Mouse (Mus musculus) telencephalon, adult 2 months (tissue): ENCODE measurements at regions not wholly inside any gene's neighbourhood (a gene's known extent, or its start where the extent isn't known, plus 50 kb on each side); places are given as distances from the start of the nearest gene placed in this dataset.

Experiments used
- DNase-seq: peaks from one replicate; pipeline ENCODE4 v3.0.0-alpha.2; 2011; ENCODE audit warnings: low read depth, low spot score

DNA sequence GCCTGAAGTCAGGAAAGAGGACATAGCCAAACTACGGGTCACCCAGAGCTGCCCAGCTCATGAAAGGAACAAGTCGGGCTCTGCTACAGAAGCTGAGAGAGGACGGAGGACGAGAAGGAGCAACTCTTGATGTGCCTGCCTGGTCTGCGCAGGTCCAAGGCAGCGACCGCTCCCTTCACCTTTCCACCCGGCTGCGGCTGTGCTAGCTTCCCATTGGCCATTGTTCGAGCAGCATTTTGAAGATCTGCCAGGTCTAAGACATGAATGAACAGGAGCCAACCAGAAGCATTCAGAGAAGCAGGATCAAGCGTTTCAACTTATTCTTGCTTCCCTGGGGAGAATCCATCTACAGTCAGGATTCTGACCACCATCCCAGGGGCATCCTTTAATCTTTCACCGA is 113.3 kb upstream of the Wnt4 start:
- no peak for DNase-seq

DNA sequence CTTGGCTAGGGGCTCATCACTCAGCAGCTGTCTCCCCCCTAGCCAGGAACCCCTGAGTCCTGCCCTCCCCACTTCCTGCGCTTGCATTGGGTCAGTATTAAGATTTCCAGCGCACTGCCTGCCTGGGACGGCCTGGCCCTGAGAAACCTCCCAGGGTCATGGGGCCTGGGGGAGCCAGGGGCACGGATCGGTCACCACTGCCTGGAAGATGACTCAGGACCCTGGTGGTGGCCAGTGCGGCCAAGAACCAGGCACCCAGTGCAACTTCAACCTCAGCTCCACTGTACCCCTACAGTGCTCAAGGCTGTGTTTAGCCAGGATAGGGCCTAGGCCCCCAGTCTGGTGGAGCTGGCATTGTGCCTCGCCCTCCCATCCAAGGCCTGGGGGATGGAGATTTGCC is 111.9 kb upstream of the Zbtb40 start:
- DNase-seq, result no peak

DNA sequence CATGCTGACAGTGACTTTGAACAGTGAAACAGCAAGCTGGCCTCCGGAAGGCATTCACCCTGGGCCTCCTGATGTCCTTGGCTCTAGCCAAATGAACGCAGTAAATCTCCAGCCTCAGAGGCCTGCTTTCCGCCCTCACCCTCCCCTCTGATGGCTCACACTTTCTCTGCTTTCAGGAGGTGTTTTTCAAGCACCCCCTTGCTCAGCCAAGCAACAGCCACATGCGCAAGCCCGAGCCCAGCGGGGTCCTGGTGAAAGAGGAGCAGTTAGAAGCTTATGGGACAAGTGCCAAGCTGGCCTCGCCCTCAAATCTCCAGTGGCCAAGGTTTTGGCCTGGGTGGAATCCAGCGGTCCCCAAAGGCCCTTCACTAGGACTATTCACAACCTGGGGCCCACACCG is 109.6 kb upstream of the Zbtb40 start:
- DNase-seq, result no peak

DNA sequence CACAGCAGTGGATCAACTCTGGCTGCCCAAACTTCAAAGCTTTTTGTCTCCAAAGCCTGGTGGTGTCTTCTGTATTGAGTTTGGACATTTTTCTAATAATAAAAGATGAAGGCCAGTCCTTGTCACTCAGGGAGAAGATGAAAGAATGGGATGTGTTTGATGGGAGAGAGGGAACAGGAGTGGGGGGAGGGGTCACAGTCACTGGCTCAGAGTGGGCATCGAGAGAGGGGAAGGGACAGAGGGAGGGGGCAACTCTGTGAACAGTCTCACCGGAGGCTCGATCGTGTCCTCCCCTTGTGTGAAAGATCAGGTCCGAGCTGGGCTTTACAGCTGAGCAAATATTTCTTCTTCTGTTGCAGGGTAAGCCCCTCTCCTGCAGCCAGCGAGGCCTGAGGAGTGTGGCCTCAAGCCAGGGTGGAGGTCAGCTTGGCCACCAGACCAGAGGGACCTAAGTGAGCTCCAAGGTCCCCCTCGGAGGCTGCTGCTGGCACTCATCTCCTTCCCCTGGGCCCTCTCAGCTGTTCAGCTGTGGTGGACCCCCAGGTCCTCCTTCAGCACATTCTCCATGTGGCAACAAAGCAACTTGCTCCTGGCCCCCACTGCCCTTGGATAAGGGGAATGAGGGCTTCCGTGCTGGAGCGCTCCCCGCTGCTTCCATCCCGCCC is 108.0 kb upstream of the Zbtb40 start:
- no peak for DNase-seq

DNA sequence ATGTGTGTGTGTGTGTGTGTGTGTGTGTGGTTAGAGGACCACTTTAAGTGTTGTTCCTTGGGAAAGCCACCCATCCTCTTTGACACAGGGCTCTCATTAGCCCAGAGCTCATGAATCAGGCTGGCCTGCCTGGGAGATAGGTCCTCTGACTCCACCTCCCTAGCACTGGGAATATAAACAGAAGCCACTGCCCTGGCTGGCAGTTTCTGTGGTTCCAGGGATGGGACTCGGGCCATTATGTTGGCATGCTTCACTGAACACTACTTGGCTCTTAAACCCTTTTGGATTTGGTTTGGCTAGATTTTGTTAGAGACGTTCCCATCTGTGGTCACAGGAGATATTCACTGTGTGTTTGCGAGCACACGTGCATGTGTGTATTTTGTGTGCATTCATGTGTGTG is 100.2 kb upstream of the Zbtb40 start:
- DNase-seq, result no peak

DNA sequence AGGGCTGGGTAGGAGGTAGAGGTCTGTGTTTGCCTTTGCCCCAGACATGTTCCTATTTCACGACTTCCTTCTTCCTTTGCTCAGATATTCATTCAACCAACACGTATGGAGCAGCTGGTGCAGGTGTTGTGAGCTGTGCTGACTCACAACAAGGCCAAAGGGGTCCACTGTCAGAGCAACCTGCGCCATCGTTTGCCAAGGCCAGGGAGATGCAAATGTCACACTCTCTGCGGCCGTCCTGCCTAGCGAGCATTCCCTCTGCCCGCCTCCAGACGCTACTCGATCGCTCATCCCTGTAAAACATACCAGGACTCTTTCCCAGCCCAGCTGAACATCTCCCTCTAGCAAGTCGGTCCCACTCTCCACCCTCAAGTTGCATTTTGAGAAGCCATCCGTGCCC is 99.2 kb upstream of the Zbtb40 start:
- DNase-seq, result no peak

DNA sequence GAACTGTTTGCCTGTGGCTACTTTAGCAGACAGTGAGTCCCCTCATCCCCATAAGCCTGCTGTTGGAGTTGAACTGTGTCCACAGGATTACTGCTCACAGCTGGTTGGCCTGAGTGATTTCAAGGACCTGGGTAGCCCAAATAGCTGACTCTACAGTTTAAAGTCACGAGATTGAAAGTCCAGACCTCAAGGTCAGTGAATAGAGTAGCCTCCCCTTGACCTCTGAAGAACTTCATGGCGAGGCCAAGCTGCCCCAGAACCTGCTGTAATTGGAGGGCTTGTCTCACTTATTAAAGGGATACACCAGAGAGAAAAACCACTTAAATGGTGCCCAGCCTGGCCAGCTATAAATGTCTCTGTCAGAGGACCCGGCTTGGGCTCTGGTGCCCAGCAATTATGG is 97.7 kb upstream of the Zbtb40 start:
- no peak for DNase-seq

DNA sequence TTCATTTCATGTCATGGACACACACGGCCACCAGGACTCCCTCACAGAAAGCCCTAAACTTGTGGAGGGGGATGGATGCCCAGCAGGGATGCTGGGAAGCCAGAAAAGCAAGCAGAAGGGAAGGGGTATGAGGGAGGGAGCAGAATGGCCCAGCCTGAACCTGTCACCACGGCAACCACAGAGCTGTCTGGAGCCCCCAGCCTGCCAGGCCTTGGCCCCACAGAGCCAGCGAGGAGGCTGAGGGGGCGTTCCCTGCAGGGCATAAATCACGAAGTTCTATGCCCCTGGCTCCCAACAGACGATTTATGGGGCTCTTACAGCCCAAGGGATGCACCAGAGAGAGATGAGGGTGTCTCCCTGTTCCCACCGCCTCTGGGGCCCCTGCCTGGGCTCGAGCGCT is 93.7 kb upstream of the Zbtb40 start:
- no peak for DNase-seq

DNA sequence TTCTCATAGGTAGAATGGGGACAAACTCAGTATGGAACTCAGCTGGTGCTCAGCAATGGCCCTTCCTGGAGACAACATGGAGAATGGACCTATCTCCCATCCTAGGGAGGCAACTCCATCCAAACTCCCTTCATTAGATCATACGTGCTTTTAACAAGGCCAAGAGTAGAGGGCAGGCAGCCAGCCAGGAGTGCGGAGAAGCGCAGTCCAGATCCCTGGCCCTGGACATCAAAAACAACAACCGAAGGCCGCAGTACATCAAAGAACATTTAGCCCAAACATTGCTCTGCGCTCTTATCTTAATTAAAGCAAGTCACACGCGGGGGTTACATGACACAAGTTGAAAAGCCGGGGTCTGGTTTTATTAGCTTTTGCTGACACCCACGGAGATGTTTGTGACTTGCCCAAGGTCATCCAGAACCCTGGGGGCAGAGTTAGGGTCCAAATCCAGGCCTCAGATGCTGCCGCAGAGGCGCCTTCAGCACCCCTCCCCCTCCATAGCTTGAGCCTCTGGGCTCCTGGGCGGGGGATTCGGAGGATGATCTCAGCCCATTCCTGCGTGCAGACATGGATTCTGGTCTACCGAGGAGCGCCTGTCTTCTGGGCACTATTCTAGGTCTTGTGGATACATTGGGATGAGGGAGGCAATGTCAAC is 90.6 kb upstream of the Zbtb40 start:
- no peak for DNase-seq

DNA sequence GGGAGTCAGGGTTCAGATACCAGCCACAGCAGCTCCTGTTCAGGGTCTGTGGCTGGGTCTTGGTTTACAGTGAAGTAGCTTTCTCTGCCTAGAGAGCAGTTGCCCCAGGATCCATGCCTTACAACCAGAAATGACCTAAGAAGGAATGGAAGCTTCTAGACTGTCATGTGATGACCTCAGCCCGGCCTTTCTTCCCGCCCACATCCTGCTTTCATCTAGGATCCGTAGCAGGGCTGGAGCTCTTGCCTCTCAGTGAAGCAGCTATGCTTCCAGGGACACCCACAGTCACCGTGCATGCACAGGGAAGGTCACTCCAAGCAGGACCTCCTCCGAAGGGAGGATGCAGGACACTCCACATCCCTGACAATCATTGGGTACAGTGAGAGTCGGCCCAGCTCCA is 89.5 kb upstream of the Zbtb40 start:
- DNase-seq, result no peak

DNA sequence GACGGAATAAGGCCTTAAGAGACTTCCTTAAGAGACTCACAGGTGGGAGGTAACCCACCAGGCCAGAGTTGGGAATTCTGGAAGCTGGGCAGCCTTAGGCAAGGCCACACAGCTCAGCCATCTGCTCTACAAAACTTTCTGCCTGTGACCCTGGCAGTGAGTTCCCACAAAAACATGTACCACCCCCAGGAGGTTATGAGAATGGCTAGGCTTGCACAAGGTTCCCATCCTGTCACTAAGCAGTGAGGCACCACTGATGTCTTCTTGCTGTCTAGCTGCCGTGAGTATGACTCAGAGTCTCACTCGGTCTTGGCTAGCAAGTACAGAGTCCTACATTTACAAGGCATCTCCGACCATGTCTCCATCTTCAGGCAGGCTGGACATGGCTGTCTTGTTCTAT is 87.7 kb upstream of the Zbtb40 start:
- no peak for DNase-seq

DNA sequence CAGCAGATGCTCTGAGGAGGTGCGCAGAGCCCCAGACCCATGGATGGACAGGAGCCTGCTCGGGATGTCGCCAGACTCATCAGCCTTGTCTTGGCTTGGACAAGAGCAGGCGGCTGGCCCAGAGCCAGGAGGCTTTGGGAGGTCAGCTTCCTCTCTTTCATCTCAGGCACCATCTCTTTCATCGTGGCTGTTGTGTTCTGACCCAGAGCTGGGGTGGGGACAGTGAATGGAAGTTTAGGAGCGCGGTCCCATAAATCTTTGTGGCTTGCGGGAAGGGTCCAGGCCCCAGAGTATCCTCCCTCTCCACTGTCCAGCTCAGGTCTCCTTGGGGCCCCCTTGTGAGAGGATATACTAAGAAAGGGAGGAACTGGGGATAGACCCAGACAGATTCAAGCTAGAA is 87.2 kb upstream of the Zbtb40 start:
- DNase-seq, result no peak

DNA sequence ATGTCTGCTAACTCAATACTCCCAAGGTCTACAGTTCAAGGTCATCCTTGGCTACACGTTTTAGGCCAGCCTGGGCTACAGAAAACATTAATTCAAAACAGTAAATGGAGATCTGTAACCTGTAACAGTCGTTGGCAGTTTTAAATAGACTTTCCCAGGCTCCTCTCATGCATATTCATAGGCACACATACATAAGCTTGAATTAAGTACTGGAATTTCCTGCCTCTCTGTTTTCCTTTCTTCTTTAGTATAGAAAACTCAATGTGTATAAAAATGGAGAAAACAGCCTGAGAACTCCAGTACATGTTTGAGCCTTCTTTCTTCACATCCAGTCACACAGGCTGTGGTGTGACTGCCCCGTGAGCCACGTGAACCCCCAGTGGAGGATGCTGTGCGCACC is 86.0 kb upstream of the Zbtb40 start:
- DNase-seq, result no peak

DNA sequence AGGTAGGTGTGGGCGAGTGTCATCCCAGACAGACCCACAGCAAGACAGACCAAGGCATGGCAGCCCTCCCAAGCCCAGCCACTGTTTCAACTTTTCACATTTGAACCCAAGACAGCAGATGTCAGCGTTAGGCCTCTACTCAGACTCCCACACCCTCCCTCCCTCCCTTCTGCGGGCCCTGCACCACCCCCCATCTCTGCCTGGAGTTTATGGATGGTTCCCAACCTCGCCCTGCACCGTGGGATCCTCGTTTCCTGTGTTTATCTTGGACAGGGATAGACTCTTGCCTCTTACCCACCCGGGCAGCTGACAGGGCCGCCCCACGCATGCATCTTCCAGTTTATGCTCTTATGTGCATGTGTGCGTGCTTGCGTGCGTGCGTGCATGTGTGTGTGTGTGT is 85.2 kb upstream of the Zbtb40 start:
- no peak for DNase-seq

DNA sequence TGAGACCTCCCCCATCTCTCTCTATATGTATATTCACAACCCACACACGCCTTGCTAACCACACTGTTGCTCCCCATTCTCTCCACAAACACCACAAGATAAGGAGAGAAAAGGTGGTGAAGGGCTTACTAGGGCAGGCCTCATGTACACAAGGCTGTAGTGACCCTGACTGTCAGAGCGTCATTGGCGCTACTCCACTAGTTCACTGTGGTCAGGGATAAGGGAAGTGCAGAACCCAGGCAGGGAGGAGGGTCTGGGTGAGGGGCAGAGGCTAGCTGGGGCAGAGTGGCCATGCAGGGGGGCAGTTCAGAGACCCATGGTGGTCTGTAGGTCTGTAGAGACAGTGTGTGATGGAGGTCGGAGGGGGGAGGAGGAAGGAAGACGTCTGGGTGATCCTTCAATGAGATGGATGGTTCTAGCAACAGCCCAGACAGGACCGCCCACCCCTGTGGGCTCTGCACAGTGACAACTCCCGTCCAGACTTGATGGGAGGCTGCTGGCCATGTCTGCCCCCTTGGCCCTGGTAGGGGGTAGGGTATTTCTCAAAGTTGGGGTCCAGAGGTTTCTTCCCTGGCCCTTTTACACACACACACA is 82.1 kb upstream of the Zbtb40 start:
- no peak for DNase-seq

DNA sequence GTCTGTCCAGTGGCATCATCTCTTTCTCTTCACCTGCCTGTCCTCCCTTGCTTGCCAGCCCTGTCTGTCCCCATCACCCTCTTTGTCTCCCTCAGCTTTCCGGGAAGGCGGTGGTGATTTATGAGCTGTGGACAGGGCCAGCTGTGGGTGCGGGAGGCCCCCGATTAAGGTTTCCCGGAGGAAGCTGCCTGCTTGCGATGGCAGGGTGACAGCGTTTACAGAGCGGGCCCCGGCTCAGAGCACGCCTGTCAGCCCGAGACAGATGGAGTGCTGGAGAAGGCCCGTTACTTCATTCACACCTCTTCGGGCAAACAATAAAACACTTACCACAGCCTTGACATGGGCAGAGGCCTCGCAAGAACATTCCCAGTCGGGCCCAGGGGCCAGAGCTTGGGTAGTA is 79.6 kb upstream of the Zbtb40 start:
- DNase-seq, result no peak

DNA sequence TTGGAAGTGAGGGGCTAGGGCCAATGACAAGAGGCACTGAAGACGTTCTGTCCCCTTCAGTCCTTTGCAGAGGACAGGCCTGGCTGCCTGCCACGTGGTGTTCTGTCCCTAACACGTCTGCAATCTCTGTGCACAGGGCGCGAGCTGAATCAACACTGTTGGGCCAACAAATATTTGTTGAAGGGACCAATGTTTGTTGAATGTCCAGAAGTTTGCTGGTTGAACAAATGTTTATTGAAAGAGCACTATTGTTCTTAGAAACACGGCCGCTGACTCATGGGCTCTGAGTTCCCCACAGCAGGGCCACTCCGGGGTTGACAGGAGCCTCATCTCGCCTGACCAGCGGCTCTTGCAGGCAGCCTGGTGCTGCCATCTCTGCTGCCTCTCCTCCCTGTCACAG is 73.1 kb upstream of the Zbtb40 start:
- peak; percentile 21 for DNase-seq

DNA sequence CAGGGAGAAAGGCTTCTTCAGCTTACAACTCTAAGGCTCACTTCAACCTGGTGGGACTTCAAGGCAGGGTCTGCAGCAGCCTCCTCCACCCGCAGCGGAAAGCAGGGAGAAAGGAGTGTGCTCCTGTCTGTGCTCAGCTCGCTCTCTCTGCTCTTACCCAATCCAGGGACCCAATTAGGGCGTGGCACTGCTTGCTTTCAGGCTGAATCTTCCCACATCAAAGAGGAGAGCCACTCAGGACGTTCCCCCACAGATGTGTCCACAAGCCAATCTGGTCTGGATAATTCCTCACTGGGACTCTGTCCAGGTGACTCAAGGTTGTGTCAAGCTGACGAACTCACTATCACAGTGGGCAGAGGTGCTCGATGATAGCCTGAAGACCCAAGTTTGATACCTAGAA is 72.0 kb upstream of the Zbtb40 start:
- DNase-seq, result no peak

DNA sequence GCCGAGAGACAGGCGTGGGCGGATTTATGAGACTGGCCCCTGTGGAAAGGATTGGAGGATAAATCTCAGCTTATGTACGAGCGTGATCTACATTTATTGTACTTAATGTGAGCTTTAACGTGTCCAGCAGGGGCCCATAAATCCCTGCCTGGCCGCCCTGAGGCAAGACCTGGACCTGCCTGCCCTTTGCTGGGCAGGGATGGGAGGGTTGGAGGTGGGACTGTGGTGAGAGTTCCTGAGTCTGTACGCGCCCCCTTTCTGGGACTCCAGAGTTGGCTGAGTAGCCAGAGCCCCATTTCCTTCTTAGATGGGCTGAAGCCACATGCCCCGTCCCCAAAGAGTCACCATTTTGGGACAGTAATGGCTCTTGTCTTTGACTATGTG is 69.7 kb upstream of the Zbtb40 start:
- DNase-seq, result no peak

DNA sequence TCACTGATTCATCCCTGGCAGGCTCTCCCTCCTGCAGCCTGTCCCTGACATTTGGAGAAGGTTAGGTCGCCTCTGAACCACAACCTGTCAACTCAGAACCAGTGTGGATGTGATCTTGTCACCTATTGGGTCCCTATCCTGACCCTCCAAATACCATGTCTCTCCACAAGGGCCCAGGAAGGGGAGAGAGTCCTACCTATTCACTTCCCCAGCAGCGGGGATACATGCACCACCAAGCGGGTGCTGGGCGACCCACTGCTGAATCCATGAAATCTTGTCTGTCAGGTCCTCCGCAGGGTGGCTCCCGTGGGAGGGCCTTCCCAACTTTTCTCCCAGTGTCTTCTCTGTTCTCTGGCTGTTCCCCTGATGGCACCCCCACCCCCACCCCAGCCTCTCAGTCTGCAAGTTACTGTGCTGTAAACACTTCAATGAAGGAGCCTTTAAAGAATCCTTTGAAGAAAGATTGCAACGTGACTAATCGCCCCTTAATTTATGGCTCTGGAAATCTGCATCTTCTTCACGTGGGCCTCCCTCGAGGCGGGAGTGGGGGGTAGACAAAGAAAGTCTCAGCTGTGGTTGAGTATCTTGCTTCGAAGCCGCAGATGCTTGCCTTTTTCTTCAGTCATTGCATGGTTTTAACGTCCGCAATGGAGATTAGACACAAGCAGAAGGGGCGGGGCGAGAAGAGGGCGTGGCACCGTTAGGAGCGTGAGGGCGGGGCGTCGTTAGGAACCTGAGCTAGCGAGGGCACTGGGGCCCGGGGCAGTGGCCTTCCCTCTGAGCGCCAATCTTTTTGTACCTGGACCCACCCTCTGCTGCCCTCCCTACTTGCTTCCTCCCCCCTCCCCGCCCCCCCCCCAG is 69.1 kb upstream of the Zbtb40 start:
- DNase-seq, result no peak

DNA sequence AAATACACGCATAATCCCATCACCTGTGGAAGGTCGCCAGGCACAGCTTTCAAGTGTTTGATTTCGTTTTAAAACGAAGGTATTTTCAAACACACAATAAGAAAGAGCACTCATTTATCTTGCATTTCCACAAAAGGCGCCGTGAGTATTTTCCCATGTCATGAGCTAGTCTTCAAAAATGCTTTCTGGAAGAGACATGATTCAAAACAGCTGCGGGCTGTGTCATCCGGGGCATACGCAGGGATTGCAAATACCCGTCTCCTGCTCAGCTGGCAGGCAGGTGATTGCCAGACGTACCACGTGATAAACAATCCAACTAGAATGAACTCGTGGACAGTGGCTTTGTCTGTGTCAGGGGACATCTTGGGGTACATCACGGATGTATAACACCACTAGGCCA is 66.5 kb upstream of the Zbtb40 start:
- DNase-seq, result no peak

DNA sequence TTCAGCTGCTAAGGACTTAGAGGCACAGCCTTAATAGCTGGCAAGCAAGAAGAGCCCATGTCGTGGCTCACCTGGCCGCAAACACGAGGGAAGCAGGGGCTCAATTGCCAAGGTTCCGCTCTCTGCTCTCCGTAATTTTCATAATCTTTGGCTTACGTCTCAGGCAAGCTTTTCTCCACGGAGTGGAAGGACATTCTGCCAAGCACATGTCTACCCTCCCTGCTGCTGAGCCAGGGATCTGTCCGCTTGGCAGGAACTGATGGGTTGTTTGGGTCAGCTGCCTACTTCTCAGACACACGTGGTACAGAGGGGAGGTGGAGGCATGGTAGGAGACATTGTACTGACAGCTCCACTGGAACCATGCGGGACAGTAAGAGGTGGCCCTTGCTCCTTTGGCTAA is 61.7 kb upstream of the Zbtb40 start:
- no peak for DNase-seq
